Mouse (Mus musculus) forebrain, embryonic 12.5 days (tissue): ENCODE data around the gene Jsrp1. TPM values are rescaled to one million over a fixed set of nuclear protein-coding genes. Genes with fewer than 3 reads are reported as not detected.
"Not testable (repeated sequence)": the region's sequence is repeated elsewhere in the genome, so short reads cannot be mapped to it uniquely, and the experiment has no call there.

Source experiments
- ATAC-seq: fragments of 200-750 bp; cut with Nextera tagmentation; 2 replicates; pipeline ENCODE4 v1.8.0; 2017; ENCODE audit warnings: moderate TSS enrichment; ENCODE audit not compliant: low FRiP score
- H3K27ac ChIP-seq: fragments of 300-500 bp; sonication (generic); 2 replicates; pipeline ENCODE4 v1.5.1; 2016; ENCODE audit warnings: mild to moderate bottlenecking
- H3K27me3 ChIP-seq: fragments of 300-500 bp; sonication (generic); 2 replicates; pipeline ENCODE4 v1.6.1; 2016; ENCODE audit warnings: mild to moderate bottlenecking
- H3K36me3 ChIP-seq: fragments of 300-500 bp; sonication (generic); replicated peaks from 2 replicates; pipeline ENCODE4 v1.6.1; 2016; ENCODE audit warnings: mild to moderate bottlenecking
- H3K4me1 ChIP-seq: fragments of 300-500 bp; sonication (generic); 2 replicates; pipeline ENCODE4 v1.6.1; 2016
- H3K4me2 ChIP-seq: fragments of 300-500 bp; sonication (generic); 2 replicates; pipeline ENCODE4 v1.6.1; 2016; ENCODE audit warnings: mild to moderate bottlenecking, moderate library complexity
- H3K4me3 ChIP-seq: fragments of 300-500 bp; sonication (generic); replicated peaks from 2 replicates; pipeline ENCODE4 v1.5.1; 2016; ENCODE audit warnings: mild to moderate bottlenecking
- H3K9ac ChIP-seq: fragments of 300-500 bp; sonication (generic); 2 replicates; pipeline ENCODE4 v1.6.1; 2016; ENCODE audit warnings: mild to moderate bottlenecking
- H3K9me3 ChIP-seq: fragments of 300-500 bp; sonication (generic); 2 replicates; pipeline ENCODE4 v1.6.1; 2016
- WGBS: fragments of 180-500 bp; shearing (Covaris S2); methylation state at CpG from one replicate; pipeline ENCODE4 v1.1.7; 2016; 5-methylcytosine and 5-hydroxymethylcytosine counted together
- polyA plus RNA-seq: library from polyadenylated mRNA; unstranded; fragments of >200 nt; fragmentation: Nextera tagmentation; extraction: Ambion mirVana; gene quantifications from 2 replicates; pipeline ENCODE4 v1.2.1, GENCODE M21; 2016

The Jsrp1 gene
- polyA plus RNA-seq, 1 experiment from 2014 or later, result 0.27 TPM

GRCm38 (mm10) chr10:80829359-80830278 lies 16.3 kb upstream of the Jsrp1 start:
- Histone ChIP-seq H3K9ac (no peak overlapping the region), H3K27me3 (peaks cover 15% of the 10 kb centered on the region), H3K27ac (no peak overlapping the region), H3K36me3 (peaks cover 18% of the 10 kb centered on the region), H3K4me3 (no peak overlapping the region), H3K9me3 (no peaks in the 10 kb centered on the region), H3K4me1 (peaks cover 52% of the 10 kb centered on the region), H3K4me2 (no peak overlapping the region)
- ATAC-seq, result no peak
- WGBS, result 75% methylated on average over 1 of the region's 1 CpGs

DNA sequence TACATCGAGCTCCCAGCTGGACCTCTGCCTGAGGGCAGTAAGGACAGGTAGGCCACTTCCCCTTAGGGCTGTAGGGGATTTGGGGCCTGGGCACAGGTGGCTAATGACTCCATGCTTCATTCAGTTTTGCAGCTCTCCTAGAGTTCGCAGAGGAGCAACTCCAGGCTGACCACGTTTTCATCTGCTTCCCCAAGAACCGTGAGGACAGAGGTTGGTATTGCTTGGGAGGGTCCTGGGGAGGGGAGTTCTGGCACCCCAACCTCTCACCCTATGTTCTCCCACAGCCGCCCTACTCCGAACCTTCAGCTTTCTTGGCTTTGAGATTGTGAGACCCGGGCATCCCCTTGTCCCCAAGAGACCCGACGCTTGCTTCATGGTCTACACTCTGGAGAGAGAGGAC lies 15.3 kb upstream of the Jsrp1 start:
- H3K27ac ChIP-seq, H3K9me3 ChIP-seq, H3K27me3 ChIP-seq, H3K9ac ChIP-seq, ATAC-seq: not testable (repeated sequence)
- peak overlapping the region; percentile 99 for H3K4me2 ChIP-seq
- H3K36me3 ChIP-seq, result peaks cover 18% of the 10 kb centered on the region
- peak overlapping the region; percentile 85; the same call in 1 of the 2 replicates for H3K4me3 ChIP-seq
- WGBS, result 84% methylated on average over 9 of the region's 9 CpGs
- H3K4me1 ChIP-seq, result peaks cover 52% of the 10 kb centered on the region

DNA sequence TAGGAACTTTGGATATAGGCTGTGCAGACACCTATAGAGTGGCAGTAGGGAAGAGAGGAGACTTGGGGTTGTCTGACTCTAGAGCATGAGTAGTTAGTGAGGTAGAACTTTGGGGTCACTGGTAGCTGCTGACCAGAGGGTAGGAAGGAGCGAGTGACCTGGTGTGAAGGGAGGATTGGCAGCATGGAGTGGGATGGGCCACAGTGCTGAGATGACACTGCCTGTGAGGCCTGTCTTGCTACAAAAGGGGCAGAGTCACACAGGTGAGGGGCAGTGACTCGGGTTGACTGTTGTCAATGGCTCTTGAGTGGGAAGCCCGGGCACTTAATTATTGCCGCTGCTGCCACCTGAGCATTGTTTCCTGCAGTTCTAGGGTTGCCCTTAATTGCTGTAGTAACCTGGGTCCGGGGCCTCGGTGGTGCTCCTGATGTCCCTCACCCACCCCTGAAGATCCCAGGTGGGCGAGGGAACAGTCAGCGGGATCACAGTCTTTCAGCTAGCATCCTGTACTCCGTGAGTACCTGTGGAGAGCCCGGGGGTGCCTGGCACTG lies 14.6 kb upstream of the Jsrp1 start:
- peaks cover 18% of the 10 kb centered on the region for H3K36me3 ChIP-seq
- ATAC-seq, result no peak
- H3K9ac ChIP-seq, result peak overlapping the region; percentile 94
- WGBS, result 83% methylated on average over 10 of the region's 10 CpGs
- no peaks in the 10 kb centered on the region for H3K27me3 ChIP-seq
- H3K9me3 ChIP-seq, result no peaks in the 10 kb centered on the region
- H3K4me3 ChIP-seq, result peak overlapping the region; percentile 85
- H3K4me1 ChIP-seq, result peaks cover 51% of the 10 kb centered on the region
- H3K4me2 ChIP-seq, result peak overlapping the region; percentile 99
- no peak overlapping the region for H3K27ac ChIP-seq

GRCm38 (mm10) chr10:80827063-80827869 lies 14.0 kb upstream of the Jsrp1 start:
- no peaks in the 10 kb centered on the region for H3K27me3 ChIP-seq
- H3K4me2 ChIP-seq, result peak overlapping the region; percentile 99
- WGBS, result 8% methylated on average over 29 of the region's 29 CpGs
- peaks cover 18% of the 10 kb centered on the region for H3K36me3 ChIP-seq
- H3K4me3 ChIP-seq, result peak overlapping the region; percentile 85
- H3K9me3 ChIP-seq, result no peaks in the 10 kb centered on the region
- no peak for ATAC-seq
- peak overlapping the region; percentile 94 for H3K27ac ChIP-seq
- H3K9ac ChIP-seq, result peak overlapping the region; percentile 94
- peaks cover 45% of the 10 kb centered on the region for H3K4me1 ChIP-seq

GRCm38 (mm10) chr10:80826151-80827062 lies 13.1 kb upstream of the Jsrp1 start, which contains the start of gene Oaz1:
Gene Oaz1, plus strand, starts transcription at chr10:80826656.
- H3K27me3 ChIP-seq, result no peaks in the 10 kb centered on the region
- H3K9ac ChIP-seq, result peak within 1 kb of the TSS; percentile 94
- ATAC-seq, result peak; percentile 97
- H3K36me3 ChIP-seq, result peaks cover 18% of the 10 kb centered on the region
- H3K4me3 ChIP-seq, result peak within 1 kb of the TSS; percentile 85
- peaks cover 42% of the 10 kb centered on the region for H3K4me1 ChIP-seq
- H3K9me3 ChIP-seq, result no peaks in the 10 kb centered on the region
- peak within 1 kb of the TSS; percentile 94 for H3K27ac ChIP-seq
- peak within 1 kb of the TSS; percentile 99 for H3K4me2 ChIP-seq
- under 1% methylated on average over 79 of the region's 82 CpGs for WGBS

DNA sequence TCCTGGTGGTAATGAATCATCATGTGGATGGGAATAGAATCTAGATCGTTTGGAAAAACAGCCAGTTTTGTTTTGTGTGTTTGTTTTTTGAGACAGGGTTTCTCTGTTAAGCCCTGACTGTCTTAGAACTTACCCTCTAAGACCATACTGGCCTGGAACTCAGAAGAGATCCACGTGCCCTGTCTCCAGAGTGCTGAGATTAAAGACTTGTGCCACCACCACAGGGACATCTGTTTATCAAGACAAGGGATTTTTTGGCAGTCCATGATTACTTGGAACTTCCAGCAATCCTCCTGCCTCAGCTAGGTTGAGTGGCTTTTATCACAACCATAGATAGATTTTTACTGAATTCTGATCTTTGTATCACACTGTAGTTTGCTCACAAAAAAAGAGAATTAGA lies 11.5 kb upstream of the Jsrp1 start:
- no peak for ATAC-seq
- Histone ChIP-seq H3K27ac (no peak overlapping the region), H3K27me3 (no peaks in the 10 kb centered on the region), H3K4me3 (no peak overlapping the region), H3K9ac (no peak overlapping the region), H3K36me3 (peaks cover 14% of the 10 kb centered on the region), H3K9me3 (no peaks in the 10 kb centered on the region), H3K4me1 (peaks cover 26% of the 10 kb centered on the region), H3K4me2 (no peak overlapping the region)
- WGBS, result 80% methylated on average over 2 of the region's 2 CpGs

- H3K27ac ChIP-seq, result no peak overlapping the region
- ATAC-seq, result no peak
- H3K4me3 ChIP-seq, result no peak overlapping the region
- 74% methylated on average over 8 of the region's 8 CpGs for WGBS
- H3K36me3 ChIP-seq, result peaks cover 6% of the 10 kb centered on the region
- peaks cover 19% of the 10 kb centered on the region for H3K4me1 ChIP-seq
- H3K9ac ChIP-seq, result no peak overlapping the region
- no peaks in the 10 kb centered on the region for H3K27me3 ChIP-seq
- H3K9me3 ChIP-seq, result no peaks in the 10 kb centered on the region
- H3K4me2 ChIP-seq, result no peak overlapping the region
These were observed 10.7 kb upstream of the Jsrp1 start for GRCm38 (mm10) chr10:80823847-80824643.

DNA sequence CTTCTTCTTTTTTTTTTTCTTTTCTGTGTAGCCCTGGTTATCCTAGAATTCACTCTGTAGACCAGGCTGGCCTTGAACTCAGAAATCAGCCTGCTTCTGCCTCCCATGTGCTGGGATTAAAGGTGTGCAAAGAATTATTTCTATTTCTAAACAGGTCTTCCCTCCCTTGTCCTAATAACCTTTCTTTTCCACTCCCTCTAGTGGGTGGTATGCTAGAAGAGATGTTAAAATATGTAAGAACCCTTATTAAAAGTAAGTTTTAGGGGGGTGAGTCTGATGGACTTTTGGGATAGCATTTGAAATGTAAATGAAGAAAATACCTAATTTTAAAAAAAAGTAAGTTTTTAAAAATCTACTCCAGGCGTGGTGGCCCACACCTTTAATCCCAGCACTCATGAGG lies 10.0 kb upstream of the Jsrp1 start:
- no peak for ATAC-seq
- peaks cover under 1% of the 10 kb centered on the region; the same call in 1 of the 2 replicates for H3K36me3 ChIP-seq
- H3K9me3 ChIP-seq, result no peaks in the 10 kb centered on the region
- peaks cover 15% of the 10 kb centered on the region for H3K4me1 ChIP-seq
- H3K4me2 ChIP-seq, result no peak overlapping the region
- H3K9ac ChIP-seq, result no peak overlapping the region
- 90% methylated on average over 1 of the region's 1 CpGs for WGBS
- no peak overlapping the region for H3K27ac ChIP-seq
- no peak overlapping the region for H3K4me3 ChIP-seq
- no peaks in the 10 kb centered on the region for H3K27me3 ChIP-seq

GRCm38 (mm10) chr10:80822528-80822927 lies 9.2 kb upstream of the Jsrp1 start:
- H3K9me3 ChIP-seq, result no peaks in the 10 kb centered on the region
- no peak for ATAC-seq
- H3K4me1 ChIP-seq, result peaks cover 7% of the 10 kb centered on the region
- WGBS, result 85% methylated on average over 5 of the region's 5 CpGs
- no peak overlapping the region for H3K4me2 ChIP-seq
- H3K4me3 ChIP-seq, result no peak overlapping the region
- no peaks in the 10 kb centered on the region for H3K36me3 ChIP-seq
- H3K27me3 ChIP-seq, result no peaks in the 10 kb centered on the region
- no peak overlapping the region for H3K27ac ChIP-seq
- no peak overlapping the region for H3K9ac ChIP-seq

DNA sequence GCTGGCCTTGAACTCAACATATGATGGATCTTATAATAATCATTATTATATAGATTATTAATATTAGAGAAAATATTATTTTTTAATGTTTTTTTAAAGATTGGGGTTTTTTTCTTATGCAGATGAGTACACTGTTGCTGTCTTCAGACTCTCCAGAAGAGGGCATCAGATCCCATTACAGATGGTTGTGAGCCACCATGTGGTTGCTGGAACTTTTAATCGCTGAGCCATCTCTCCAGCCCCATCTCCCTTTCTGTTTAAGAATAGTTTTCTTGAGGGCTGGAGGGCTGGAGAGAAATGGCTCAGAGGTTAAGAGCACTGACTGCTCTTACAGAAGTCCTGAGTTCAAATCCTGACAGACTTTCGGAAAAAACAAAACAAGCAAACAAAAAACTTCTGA lies 8.7 kb upstream of the Jsrp1 start:
- no peak for ATAC-seq
- WGBS, result 47% methylated on average over 2 of the region's 2 CpGs

GRCm38 (mm10) chr10:80819406-80819805 lies 6.1 kb upstream of the Jsrp1 start:
- WGBS, result 64% methylated on average over 3 of the region's 3 CpGs
- Histone ChIP-seq H3K27me3 (no peaks in the 10 kb centered on the region), H3K4me3 (no peak overlapping the region), H3K36me3 (no peaks in the 10 kb centered on the region), H3K9ac (no peak overlapping the region), H3K4me2 (no peak overlapping the region), H3K9me3 (no peaks in the 10 kb centered on the region), H3K4me1 (no peaks in the 10 kb centered on the region), H3K27ac (no peak overlapping the region)
- ATAC-seq, result no peak

More for the DNA sequence above, 8.7 kb upstream of the Jsrp1 start:
- H3K36me3 ChIP-seq, result no peaks in the 10 kb centered on the region
- H3K4me1 ChIP-seq, result peaks cover 4% of the 10 kb centered on the region; the same call in 1 of the 2 replicates
- no peak overlapping the region for H3K4me3 ChIP-seq
- no peaks in the 10 kb centered on the region for H3K27me3 ChIP-seq
- H3K27ac ChIP-seq, result no peak overlapping the region
- H3K9me3 ChIP-seq, result no peaks in the 10 kb centered on the region
- H3K9ac ChIP-seq, result no peak overlapping the region
- H3K4me2 ChIP-seq, result no peak overlapping the region
